Mouse (Mus musculus): Measurements from ENCODE around the gene Naa20.
"Not testable (repeated sequence)": the region's sequence is repeated elsewhere in the genome, so short reads cannot be mapped to it uniquely, and the experiment has no call there.

Gene Naa20

GRCm38 (mm10) chr2:145884913-145885785 is 16.8 kb upstream of the Naa20 start:
- peak; percentile 81 for DNase-seq

DNA sequence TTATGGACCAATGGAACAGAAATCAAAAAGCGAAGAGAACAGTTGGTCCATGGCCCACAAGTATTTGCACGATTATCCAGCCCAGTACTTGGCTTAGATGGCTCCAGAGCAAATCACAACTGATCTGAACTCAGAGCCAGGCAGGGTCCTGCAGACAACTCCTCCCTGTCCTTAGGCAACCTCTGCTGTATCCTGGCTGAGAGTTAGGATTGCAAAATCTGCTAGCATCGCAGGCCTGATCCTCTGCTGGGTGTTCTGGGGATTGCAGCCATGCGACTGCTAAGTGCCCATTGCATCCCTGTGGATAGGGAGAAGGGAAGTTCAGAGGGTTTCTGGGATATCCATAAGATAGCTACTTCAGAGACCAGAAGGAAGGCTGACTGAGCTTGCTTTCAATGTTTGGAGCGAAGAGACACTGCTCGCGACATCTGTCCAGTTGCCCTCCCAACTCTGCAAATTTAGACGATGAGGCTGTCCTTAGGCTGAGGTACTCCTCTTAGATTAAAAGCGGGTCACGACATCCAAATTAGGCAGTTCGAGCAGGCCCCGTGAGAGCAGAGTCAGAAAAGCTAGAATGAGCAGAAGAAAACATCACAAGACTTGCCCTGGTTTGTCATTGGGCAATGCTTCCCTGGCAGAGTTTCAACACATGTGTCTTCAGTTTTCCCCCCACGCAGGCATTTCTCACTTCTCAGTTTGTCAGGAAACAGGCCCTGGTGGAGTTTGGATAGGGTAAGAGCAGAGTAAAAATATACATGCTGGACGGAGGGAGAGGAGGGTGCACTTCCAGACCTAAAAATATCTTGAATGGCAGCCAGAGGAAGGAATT is 13.7 kb upstream of the Naa20 start:
- DNase-seq: peak; percentile 88

GRCm38 (mm10) chr2:145888766-145889480 is 13.0 kb upstream of the Naa20 start:
- DNase-seq: no peak

GRCm38 (mm10) chr2:145890571-145890970 is 11.3 kb upstream of the Naa20 start:
- no peak for DNase-seq

DNA sequence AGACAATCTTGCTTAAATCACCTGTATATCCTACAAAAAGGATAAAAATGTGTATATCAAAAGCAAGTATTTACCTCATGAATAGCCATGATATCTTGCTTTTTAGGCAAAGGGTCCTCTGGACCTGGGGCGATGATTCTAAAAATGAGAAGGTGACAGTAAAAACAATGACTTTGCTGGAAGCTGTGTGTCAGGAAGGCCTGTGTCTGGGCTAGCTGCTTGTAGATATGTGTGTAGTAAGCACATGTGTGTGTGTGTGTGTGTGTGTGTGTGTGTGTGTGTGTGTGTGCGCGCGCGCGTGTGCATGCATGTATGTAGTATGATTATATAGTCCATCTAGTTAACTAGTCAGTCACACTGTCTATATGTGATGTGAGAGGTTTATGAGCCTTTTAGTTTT is 8.1 kb upstream of the Naa20 start:
- no peak for DNase-seq

DNA sequence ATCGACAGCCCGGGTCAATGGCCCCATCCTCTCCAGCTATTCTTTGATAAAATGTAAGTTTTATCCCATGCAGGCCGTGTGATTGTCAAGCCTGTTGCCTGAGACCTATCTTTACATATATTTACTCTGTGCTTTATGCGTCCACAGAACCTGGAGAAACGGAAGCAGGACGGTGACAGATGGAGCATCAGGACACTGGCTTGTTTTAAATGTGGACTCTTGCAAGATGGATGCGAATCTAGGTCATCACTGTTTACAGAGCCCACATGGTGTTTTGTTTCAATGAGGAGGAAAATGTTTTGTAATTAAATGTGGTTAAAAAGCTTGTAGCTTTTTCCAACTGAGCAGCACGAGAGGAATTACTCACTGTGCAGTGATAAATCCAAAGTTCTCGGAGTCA is 3.8 kb upstream of the Naa20 start:
- DNase-seq: no peak

- not testable (repeated sequence) for DNase-seq
Measured at GRCm38 (mm10) chr2:145900318-145900717, 1.6 kb upstream of the Naa20 start.

DNA sequence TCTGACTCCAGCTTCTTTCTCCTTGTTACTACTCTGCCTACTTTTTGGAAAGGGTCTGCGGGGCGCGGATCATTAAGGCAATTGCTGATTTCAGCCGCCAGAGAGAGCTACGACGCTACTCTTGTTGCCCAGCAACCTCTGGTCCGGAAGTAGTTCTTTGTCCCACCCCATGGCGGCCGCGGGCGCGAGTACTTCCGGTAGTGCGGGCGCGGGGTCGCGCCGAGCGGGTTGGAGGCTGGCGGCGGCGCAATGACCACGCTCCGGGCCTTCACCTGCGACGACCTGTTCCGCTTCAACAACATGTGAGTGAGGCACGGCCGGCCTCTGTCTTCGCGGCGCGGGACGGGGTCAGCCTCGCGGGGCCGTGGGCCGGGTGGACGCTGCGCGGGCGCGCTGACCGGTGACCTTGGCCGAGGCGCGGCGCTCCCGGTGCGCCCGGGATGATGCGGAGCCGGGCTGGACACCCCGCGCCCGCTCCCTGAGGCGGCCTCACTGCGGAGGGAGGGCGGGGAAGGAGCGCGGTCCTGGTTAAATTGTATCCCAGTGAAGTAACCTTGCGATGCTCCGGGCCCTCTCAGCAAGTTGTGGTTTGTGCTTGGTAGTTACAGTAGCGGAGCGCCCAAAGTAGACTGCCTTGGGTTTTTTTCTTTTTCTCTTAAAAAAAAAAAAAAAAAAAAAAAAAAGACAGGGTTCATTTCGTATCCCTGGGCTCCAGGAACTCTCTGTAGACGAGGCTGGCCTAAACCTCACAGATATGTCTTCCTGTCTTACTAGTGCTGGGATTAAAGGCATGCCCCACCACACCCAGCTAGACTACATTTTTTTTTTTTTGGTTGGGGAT is 1.4 kb downstream of the Naa20 start:
- peak; percentile 93 for DNase-seq

DNA sequence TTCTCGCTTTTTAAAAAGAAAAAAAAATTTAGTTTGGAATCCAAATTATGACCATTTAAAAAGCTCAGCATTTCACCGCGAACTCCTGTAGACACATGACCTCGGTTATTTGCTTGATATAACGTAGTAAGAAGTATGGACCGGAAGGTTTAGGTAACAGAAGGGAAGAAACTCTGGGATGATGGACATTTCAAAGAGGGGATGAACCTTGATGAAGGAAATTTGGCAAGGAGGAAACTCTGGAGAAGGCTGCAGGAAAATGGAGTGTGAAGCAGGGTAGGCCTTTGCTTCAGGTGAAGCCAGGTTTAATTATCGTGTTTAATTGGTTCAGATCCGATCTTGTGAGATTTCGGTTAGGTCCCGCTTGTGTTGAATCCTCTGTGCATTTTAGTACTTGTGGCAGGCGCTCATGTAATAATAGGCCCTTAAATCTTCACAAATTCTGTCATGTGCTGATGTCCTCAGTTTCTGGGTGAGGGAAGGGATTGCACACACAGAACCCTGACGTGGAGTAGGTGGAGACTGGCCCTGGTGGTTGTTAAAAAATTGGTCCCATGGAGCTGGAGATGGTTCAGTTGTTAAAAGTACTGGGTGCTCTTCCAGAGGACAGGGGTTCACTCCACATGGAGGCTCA is 2.2 kb downstream of the Naa20 start:
- DNase-seq: no peak

GRCm38 (mm10) chr2:145905156-145905555 is 3.3 kb downstream of the Naa20 start:
- no peak for DNase-seq

DNA sequence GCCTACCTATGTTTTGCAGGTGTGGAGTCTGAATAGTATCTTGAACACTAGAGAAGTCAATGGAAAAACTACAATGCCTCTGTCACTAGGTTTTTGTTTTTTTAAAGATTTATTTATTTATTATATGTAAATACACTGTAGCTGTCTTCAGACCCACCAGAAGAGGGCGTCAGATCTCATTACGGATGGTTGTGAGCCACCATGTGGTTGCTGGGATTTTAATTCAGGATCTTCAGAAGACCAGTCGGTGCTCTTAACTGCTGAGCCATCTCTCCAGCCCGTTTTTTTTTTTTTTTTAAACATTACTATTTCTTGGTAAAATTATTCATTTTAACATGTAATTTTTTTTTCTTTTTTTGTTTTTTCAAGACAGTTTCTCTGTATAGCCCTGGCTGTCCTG is 4.0 kb downstream of the Naa20 start:
- DNase-seq: not testable (repeated sequence)

GRCm38 (mm10) chr2:145920941-145921650 is 19.2 kb downstream of the Naa20 start:
- no peak for DNase-seq

- peak; percentile 97 for DNase-seq
Measured at GRCm38 (mm10) chr2:145934339-145935231, 32.7 kb downstream of the Naa20 start, which contains the start of the genes Cfap61 and Crnkl1. Cfap61 (plus strand) TSS chr2:145934784. Crnkl1 (minus strand) TSS chr2:145935014.

- no peak for DNase-seq
Measured at GRCm38 (mm10) chr2:145936975-145937374, 35.1 kb downstream of the Naa20 start.

DNA sequence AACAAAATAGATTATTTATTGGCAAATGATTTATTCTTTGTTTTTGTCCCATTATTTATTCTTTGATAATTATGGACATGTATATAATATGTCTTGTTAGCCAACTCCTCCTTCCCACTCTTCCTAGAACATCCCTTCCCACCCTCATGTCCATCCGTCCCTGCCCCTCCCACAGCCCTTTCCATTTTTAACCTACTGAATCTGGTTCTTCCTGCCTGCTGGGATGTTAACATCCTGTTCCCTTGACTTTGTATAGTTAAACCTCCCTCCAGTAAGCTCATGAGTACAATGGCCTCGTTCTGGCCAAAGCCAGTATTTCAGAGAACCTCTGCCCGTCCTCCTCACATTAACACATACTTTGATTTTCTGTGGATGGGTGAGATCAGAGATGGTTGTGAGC is 39.5 kb downstream of the Naa20 start:
- peak; percentile 33 for DNase-seq

DNA sequence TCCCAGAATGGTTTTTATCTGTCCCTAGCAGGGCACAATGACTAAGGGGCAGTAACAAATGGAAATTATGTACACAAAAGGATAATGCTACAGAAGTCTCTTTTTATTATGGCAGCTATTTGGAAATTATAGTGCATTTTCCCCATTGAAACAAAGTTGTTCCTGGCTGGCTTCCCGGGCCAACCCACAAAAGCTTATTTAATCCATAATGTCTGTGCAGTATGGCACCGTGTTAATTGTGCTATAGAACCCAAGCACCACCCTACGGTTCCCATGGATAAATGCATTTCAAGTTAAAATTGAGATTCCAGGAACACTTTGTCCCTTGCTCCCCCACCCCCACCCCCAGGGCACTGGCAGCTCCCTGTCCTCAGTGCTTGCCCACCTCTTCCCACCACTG is 42.4 kb downstream of the Naa20 start:
- DNase-seq: no peak

DNA sequence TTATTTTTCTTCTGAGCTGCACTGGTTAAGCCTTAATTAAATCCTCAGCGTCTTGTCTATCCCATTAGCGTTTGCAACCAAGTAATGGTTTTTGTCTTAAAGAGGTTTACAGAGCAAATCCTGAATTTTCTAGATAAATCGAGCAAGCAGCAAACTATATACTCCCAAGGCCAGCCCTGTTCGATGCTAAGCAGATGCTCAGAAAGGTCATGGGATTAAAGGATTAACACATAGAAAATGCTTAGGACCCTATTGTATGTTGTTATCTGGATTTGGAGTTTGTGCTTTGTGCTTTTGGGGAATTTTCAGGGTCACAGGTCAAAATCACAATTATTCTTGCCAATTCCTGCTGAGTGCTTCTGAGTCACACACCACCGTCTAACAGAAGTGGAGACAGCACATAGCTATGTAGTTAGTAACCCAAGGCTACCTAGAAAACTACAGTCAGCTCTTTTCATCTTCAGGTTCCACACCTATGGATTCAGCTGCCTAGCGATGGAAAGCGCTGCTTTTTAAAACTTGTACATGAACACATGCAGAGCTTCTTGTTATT is 46.6 kb downstream of the Naa20 start:
- DNase-seq: no peak

DNA sequence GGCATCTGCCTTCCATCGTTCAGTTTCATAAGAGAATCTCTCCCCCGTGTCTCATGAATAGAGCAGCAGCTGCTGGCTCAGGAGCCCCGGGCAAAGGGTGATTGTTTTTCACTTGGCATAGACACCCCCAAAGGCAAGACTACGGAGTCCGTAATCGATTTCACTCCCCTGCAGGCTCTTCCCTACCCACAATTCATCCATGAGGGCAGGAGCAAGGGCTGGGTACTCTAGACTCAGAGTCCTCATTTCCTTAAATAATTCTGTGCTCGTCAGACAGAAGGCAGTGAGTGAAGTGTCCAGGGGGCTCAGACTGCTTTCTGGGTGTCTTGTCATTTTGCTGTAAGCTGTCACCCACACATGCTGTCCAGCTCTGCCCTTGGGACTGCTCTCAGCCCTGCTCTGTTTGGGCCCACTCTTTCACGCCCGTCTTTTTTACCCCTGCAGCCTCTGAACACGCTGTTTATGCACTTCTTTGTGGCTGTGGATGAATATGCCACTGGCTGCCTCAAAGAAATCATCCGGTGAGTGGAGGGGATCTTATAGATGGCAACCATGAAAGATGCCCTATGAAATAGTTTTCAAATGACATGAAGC is 47.7 kb downstream of the Naa20 start:
- DNase-seq: no peak

GRCm38 (mm10) chr2:145950239-145950638 is 48.3 kb downstream of the Naa20 start:
- DNase-seq: no peak

Data from lung, postnatal 36 days (tissue).